Mouse (Mus musculus): ENCODE results near the gene Hdac4.

Gene Hdac4

DNA sequence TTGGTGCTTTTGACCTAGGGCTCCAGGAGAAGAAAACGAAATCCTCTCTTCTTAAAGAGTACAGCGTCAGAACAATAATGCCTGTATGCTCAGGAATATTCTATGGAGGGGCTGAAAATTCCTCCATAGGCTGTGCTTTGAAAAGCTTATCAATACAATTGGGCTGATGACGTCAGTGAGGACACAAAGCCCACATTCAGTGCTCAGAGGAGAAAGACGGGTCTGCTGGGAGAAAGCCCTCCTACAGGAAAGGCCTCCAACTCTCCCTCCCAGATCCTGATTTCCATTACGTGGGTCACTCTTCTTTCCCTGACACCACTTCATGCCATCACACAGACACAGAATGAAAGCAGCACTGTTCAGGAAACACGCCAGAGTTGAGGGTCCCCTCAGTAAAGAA is 159.7 kb downstream of the Hdac4 start:
- no peak for DNase-seq (ENCODE audit: low read depth, low spot score)
- H3K27me3 ChIP-seq (ENCODE audit: control insufficient read depth, insufficient read depth, low read length, poor library complexity, severe bottlenecking) = no peaks in the 10 kb centered on the region
- H3K36me3 ChIP-seq (ENCODE audit: control insufficient read depth, insufficient read depth, low read length, poor library complexity, severe bottlenecking) = no peaks in the 10 kb centered on the region

DNA sequence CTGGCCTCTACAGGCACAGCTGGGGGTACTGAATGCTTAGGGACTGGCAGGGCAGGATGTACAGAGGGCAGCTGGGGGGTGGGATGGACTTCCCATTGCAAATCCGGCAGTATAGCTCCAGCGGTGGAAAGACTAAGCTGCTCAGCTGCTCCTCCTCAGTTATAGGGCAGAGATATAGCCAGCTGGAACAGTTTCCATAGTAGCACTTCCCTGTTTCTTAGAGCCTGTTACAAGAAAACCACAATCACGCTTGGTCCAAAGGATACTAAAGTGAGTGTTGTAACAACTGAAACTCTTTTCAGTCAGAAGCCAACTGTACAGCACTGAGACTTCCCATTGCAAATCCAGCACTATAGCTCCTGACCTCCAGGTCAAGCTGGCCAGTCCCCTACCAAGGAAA is 161.3 kb downstream of the Hdac4 start:
- DNase-seq (ENCODE audit: low read depth, low spot score) = no peak
- Histone ChIP-seq H3K36me3 (ENCODE audit: control insufficient read depth, insufficient read depth, low read length, poor library complexity, severe bottlenecking) (no peaks in the 10 kb centered on the region), H3K27me3 (ENCODE audit: control insufficient read depth, insufficient read depth, low read length, poor library complexity, severe bottlenecking) (no peaks in the 10 kb centered on the region)

DNA sequence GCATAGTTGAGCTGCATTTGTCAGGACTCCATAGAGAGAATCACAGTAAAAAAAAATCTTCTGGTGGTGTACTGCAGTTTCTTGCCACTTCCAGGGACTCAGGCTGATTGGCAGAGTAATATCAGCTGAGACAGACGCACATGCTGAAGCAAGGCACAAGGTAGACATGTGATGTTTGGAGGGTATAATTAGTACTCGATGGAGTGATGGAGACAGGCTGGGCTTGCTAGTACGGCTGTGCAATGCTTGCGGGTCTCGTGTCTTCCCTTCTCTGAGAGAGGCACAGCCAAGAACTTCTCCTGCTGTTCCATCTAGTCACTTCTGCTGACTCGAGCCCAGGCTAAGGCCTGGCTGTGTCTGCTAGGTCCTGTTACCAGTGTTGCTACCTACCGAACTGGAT is 162.0 kb downstream of the Hdac4 start:
- Histone ChIP-seq H3K27me3 (ENCODE audit: control insufficient read depth, insufficient read depth, low read length, poor library complexity, severe bottlenecking) (no peaks in the 10 kb centered on the region), H3K36me3 (ENCODE audit: control insufficient read depth, insufficient read depth, low read length, poor library complexity, severe bottlenecking) (peaks cover 2% of the 10 kb centered on the region; the same call in 1 of the 2 replicates)
- DNase-seq (ENCODE audit: low read depth, low spot score) = no peak

DNA sequence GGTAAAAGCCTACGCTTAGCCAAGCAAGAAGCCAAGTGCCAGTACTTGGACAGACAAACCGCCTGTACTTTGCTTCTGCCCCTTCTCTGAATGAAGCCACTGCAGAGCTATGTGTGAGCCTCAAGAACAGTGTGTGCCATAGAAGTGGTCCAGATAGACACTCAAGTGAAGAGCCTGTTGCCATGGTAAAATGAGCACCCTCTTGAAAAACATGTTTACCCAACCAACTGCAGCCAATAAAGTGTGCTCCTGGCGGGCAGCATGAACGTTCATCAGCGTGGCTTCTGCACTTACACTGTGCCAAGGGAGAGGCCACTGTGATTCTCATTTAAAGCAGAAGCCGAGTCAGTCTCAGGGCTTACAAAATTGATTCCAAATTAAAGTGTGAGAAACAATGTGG is 165.0 kb downstream of the Hdac4 start:
- no peak for DNase-seq (ENCODE audit: low read depth, low spot score)
- H3K27me3 ChIP-seq (ENCODE audit: control insufficient read depth, insufficient read depth, low read length, poor library complexity, severe bottlenecking) = no peaks in the 10 kb centered on the region
- H3K36me3 ChIP-seq (ENCODE audit: control insufficient read depth, insufficient read depth, low read length, poor library complexity, severe bottlenecking) = peaks cover 2% of the 10 kb centered on the region; the same call in 1 of the 2 replicates

DNA sequence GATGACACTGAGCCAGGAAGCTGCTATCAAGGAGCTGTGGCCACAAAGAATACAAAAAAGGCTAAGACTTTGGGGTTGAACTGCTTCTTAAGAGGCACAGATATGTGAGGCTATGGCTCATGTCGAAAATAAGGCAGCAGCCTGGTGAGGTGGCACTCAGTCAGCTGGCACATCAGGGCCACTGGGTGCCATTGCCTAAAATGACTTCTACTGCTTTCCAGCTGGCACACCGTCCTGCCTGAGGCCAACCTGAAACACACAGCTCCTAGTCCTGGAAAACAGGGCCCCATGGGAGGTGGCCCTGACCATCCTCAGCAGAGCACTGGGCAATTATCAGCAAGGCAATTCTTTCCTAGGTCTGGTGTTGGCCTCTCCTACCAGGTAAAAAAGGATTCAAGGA is 167.3 kb downstream of the Hdac4 start:
- DNase-seq (ENCODE audit: low read depth, low spot score) = no peak
- peaks cover 2% of the 10 kb centered on the region; the same call in 1 of the 2 replicates for H3K36me3 ChIP-seq (ENCODE audit: control insufficient read depth, insufficient read depth, low read length, poor library complexity, severe bottlenecking)

DNA sequence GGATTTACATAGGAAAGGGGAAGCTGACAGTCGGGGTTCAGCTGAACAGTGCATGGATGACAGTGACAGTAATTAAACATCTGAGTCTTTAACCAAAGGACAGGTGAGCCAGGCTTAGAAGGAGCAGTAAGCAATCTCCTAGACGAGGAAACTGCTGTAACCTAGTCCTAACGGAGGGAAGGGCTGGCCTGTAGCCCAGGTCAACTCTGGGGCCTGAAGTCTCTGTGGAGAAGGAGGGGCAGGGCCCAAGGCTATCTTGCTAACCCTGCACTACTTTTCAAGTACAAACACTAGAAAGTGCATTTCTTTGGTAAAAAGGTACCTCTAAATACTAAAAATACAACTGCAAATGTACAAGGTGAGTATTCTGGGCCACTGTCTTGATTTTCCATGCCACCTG is 169.1 kb downstream of the Hdac4 start:
- peaks cover 2% of the 10 kb centered on the region; the same call in 1 of the 2 replicates for H3K36me3 ChIP-seq (ENCODE audit: control insufficient read depth, insufficient read depth, low read length, poor library complexity, severe bottlenecking)
- no peak for DNase-seq (ENCODE audit: low read depth, low spot score)
- H3K27me3 ChIP-seq (ENCODE audit: control insufficient read depth, insufficient read depth, low read length, poor library complexity, severe bottlenecking) = no peaks in the 10 kb centered on the region

More for the DNA sequence above, 167.3 kb downstream of the Hdac4 start:
- no peaks in the 10 kb centered on the region for H3K27me3 ChIP-seq (ENCODE audit: control insufficient read depth, insufficient read depth, low read length, poor library complexity, severe bottlenecking)

DNA sequence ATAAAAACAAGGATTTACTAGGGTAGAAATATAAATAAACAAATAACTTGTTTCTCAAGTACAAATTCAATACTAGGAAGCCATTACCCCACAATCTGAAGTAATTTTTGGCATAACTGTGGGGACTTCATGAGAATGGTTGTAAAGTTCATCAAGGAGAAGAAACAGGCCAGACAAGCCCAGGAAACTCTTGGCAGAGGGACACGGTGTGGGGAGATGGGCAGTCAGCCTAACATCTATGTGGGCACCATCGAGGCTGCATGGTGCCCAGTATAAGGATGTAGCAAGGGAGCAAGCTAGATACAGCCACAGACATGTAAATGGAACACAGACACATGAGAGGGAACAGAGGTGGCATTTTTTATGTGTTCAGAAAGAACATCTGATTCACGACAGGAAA is 171.6 kb downstream of the Hdac4 start:
- H3K27me3 ChIP-seq (ENCODE audit: control insufficient read depth, insufficient read depth, low read length, poor library complexity, severe bottlenecking) = no peaks in the 10 kb centered on the region
- no peak for DNase-seq (ENCODE audit: low read depth, low spot score)
- peaks cover under 1% of the 10 kb centered on the region; the same call in 1 of the 2 replicates for H3K36me3 ChIP-seq (ENCODE audit: control insufficient read depth, insufficient read depth, low read length, poor library complexity, severe bottlenecking)

DNA sequence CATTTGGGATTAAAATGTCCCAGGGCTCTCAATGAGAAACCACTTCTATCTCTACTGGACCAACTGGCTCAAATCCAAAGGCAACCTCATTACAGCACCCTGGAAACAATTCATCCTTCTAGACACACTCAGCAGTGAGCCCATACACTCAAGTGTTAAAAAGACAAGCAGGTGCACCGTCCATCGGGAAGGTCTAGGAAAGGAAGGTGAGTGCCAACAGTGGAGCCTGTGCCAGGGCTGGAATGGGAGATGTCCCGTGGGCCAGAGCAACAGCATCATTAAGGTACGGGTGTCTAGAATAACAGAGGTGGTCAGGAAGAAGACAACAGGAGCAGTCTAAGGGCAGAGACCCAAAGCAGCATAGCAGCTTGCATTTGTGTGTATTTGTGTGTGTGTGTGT is 173.5 kb downstream of the Hdac4 start:
- no peak for DNase-seq (ENCODE audit: low read depth, low spot score)
- Histone ChIP-seq H3K27me3 (ENCODE audit: control insufficient read depth, insufficient read depth, low read length, poor library complexity, severe bottlenecking) (no peaks in the 10 kb centered on the region), H3K36me3 (ENCODE audit: control insufficient read depth, insufficient read depth, low read length, poor library complexity, severe bottlenecking) (no peaks in the 10 kb centered on the region)

DNA sequence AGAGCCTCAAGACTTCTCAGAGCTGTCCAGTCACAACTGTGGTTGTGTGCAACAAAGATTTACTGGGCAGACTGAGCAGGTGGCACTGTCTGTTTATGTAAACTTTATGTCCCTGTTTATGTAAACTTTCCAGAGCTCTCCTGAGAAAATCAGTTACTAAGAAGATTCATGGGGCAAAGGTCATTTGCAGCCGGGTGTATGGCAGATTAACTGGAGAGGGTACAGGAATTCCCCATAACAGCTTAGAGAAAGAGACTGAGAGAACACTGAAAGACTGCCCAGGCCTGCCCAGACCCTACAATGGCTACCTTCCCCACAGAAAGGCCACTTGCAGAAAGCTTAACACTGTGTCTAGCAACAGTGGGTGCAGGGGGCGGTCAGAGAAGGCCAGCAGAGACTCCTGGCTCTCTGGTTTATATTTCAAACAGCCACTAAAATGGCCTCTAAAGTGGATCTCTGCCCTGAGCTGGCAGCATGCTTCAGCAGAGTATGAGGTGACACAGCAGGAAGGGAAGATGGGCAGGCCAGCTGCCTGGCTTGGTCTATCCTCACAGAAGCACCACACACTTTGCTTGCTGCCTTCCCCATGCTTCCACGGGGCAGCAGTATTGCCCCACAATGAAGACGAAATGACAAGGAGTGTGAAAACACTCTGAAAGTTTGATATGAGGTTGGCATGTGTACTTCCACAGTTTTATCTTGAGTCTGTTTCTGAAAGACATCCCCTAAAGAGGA is 179.4 kb downstream of the Hdac4 start:
- no peaks in the 10 kb centered on the region for H3K36me3 ChIP-seq (ENCODE audit: control insufficient read depth, insufficient read depth, low read length, poor library complexity, severe bottlenecking)
- H3K27me3 ChIP-seq (ENCODE audit: control insufficient read depth, insufficient read depth, low read length, poor library complexity, severe bottlenecking) = no peaks in the 10 kb centered on the region
- DNase-seq (ENCODE audit: low read depth, low spot score) = no peak

DNA sequence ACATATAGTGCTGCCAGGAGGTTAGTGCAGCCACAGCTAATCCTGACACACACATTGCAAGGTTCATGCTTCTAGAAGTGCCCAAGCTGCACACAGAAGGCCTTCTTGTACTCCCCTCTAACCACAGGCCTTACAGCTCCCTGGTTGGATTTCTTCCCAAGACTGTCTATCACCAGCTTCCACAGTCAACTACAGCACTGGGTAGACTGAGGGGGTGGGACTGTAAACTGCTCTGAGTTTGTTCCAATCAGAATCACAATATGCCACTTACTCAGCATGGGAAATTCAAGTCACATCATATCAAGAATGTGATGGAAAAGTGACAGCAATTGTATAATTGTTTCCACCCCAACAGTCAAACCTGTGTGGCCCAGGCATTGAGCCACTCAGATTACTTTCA is 180.2 kb downstream of the Hdac4 start:
- no peak for DNase-seq (ENCODE audit: low read depth, low spot score)
- Histone ChIP-seq H3K27me3 (ENCODE audit: control insufficient read depth, insufficient read depth, low read length, poor library complexity, severe bottlenecking) (no peaks in the 10 kb centered on the region), H3K36me3 (ENCODE audit: control insufficient read depth, insufficient read depth, low read length, poor library complexity, severe bottlenecking) (no peaks in the 10 kb centered on the region; the same call in 1 of the 2 replicates)

DNA sequence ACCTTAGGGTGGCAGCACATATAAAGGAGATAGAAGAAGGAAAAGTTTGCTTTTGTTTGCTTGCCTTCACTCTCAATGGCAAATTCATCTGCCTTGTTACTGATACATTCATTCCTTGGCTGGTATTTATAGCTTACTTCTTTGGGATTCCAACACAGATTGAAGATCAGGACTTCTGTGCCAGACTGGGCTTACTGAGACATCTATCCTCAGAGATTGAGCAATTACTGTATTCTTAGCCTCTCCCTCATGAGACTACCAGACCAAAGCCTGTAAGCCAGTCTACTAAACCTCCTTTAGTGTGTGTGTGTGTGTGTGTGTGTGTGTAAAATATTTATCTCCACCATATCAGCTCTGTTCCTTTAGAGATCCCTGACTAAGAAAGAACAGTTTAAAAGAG is 181.0 kb downstream of the Hdac4 start:
- Histone ChIP-seq H3K27me3 (ENCODE audit: control insufficient read depth, insufficient read depth, low read length, poor library complexity, severe bottlenecking) (no peaks in the 10 kb centered on the region), H3K36me3 (ENCODE audit: control insufficient read depth, insufficient read depth, low read length, poor library complexity, severe bottlenecking) (no peaks in the 10 kb centered on the region; the same call in 1 of the 2 replicates)
- no peak for DNase-seq (ENCODE audit: low read depth, low spot score)

DNA sequence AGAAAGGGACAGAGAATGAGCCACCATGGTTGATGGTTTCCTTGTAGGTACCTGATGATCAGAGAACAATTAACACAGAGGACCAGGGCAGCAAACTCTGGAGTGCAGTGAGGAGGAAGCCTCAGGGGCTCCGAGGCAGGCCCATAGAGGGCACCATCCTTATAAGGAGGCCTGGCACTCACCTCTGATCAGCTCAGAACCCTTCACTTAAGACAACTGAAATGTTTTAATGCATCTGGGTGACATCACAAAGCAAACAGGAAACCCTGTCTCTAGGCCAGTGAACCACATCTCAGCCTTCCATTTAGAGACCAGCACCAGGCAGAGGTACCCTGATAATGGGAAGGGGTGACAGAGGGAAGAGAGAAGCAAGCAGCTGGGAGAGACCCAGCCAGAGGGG is 188.8 kb downstream of the Hdac4 start:
- DNase-seq (ENCODE audit: low read depth, low spot score) = peak; percentile 11
- Histone ChIP-seq H3K27me3 (ENCODE audit: control insufficient read depth, insufficient read depth, low read length, poor library complexity, severe bottlenecking) (no peaks in the 10 kb centered on the region), H3K36me3 (ENCODE audit: control insufficient read depth, insufficient read depth, low read length, poor library complexity, severe bottlenecking) (no peaks in the 10 kb centered on the region; the same call in 1 of the 2 replicates)

DNA sequence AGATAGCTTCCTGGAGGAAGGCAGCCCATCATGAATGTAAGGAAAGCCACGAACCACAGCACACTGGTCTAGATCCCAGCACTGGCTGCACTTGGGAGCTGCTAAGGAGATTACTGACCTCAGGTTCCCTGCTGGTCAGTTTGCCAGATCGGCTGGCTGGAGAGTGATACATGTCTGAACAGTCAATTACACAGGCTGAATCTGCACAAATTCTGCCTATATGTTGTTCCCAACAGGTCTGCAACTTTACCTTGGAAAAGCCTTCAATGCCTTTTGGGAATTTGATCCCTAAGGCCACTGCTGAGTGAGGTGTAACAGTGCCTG is 189.9 kb downstream of the Hdac4 start:
- no peak for DNase-seq (ENCODE audit: low read depth, low spot score)
- Histone ChIP-seq H3K36me3 (ENCODE audit: control insufficient read depth, insufficient read depth, low read length, poor library complexity, severe bottlenecking) (no peaks in the 10 kb centered on the region; the same call in 1 of the 2 replicates), H3K27me3 (ENCODE audit: control insufficient read depth, insufficient read depth, low read length, poor library complexity, severe bottlenecking) (no peaks in the 10 kb centered on the region)

DNA sequence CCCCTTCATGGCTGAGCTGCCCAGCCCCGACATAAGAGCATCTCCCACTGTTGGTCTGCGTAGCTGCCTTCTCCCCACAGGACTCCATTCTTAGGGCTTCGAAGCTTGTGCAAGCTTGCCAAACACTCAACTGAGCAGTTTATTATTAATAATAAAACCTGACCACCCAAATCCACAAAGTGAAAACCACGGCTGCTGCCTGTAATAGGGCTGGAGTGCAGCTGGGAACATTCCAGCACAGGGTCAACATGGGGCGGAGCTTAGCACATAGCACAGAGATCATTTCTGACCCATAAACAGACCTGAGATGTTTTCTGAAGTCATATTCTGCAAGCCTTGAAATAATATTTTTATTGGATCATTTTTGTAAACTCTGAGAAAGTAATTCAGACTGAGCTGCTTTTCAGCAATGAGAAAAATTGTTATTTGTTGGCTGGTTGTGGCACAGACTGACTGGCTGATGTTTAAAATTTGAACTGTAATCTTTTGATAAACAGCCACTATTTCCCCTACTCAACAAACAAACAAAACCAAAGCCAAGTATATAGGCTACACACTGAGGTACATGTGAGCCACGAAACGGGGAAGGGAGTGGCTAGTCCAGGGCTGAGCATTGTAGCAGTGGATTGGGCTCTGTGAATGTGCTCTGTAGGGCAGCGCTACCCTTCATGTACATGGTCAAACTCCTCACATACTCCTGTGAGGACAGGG is 190.4 kb downstream of the Hdac4 start:
- Histone ChIP-seq H3K36me3 (ENCODE audit: control insufficient read depth, insufficient read depth, low read length, poor library complexity, severe bottlenecking) (no peaks in the 10 kb centered on the region; the same call in 1 of the 2 replicates), H3K27me3 (ENCODE audit: control insufficient read depth, insufficient read depth, low read length, poor library complexity, severe bottlenecking) (no peaks in the 10 kb centered on the region)
- DNase-seq (ENCODE audit: low read depth, low spot score) = no peak

DNA sequence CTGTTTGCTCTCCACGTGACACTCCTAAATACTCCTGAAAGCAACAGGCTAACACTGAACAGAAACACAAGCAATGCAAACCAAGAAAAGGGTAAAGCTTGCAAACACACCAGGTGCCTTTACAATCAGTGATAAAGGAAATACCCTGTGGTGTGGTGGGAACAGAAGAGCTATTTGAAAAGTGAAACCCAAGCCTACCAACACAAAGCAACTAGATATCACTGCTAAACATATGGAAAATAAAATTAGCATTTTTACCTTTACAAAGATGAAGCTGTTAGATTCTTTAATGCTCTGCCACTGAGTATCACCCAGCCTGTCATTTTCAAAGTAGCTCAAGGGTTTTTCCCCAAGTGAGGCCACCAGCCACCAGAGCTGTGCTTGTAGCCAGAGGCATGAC is 191.4 kb downstream of the Hdac4 start:
- no peak for DNase-seq (ENCODE audit: low read depth, low spot score)
- no peaks in the 10 kb centered on the region; the same call in 1 of the 2 replicates for H3K36me3 ChIP-seq (ENCODE audit: control insufficient read depth, insufficient read depth, low read length, poor library complexity, severe bottlenecking)
- no peaks in the 10 kb centered on the region for H3K27me3 ChIP-seq (ENCODE audit: control insufficient read depth, insufficient read depth, low read length, poor library complexity, severe bottlenecking)
